Mouse (Mus musculus) gastrocnemius, postnatal 4 days (tissue): ENCODE measurements around the gene Lrrc45. TPM values are rescaled to one million over a fixed set of nuclear protein-coding genes. Genes with fewer than 3 reads are reported as not detected.
A peak's percentile ranks its signal among the peaks of the same experiment; 100 is the strongest.
"Not testable (repeated sequence)": the region's sequence is repeated elsewhere in the genome, so short reads cannot be mapped to it uniquely, and the experiment has no call there.

Source experiments
- DNase-seq, 2 experiments: peaks; one replicate each; pipeline ENCODE4 v3.0.0; 2021 to 2022; ENCODE audit warnings: low spot score in 2 of 2, mixed read lengths in 2 of 2
- long read RNA-seq, 2 experiments: library from polyadenylated mRNA; stranded (forward); transcript quantifications; one replicate each; pipeline ENCODE4 v2.0.0; 2021
- total RNA-seq, 2 experiments: library from RNA; stranded (reverse); gene quantifications; 2 replicates each; pipeline ENCODE4 v1.2.3; 2021

Lrrc45 gene
- total RNA-seq, result 10 to 100 TPM; 16.0 to 21.0 TPM
- long read RNA-seq, experiment 1, transcript Lrrc45-201 (18 exons, 2,492 nt), result major isoform, 13 of 28 reads
- long read RNA-seq, experiment 1, partial matches to known transcripts, result 1 of 28 reads
- long read RNA-seq, experiment 1, other reads (novel, unspliced or antisense), result 14 of 28 reads
- long read RNA-seq, experiment 2, transcript Lrrc45-201 (18 exons, 2,492 nt), result major isoform, 13 of 23 reads
- long read RNA-seq, experiment 2, partial matches to known transcripts, result 0 of 23 reads
- long read RNA-seq, experiment 2, other reads (novel, unspliced or antisense), result 10 of 23 reads

- DNase-seq, result peak; percentile 85 to 95
These were observed at the start of gene Lrrc45, which contains the start of gene Cenpx for GRCm38 (mm10) chr11:120713580-120714518. Lrrc45 (plus strand) TSS chr11:120713925. Cenpx (minus strand) TSS chr11:120713738.

GRCm38 (mm10) chr11:120665406-120665805 is 48.3 kb upstream of the Lrrc45 start:
- DNase-seq, result no peak

DNA sequence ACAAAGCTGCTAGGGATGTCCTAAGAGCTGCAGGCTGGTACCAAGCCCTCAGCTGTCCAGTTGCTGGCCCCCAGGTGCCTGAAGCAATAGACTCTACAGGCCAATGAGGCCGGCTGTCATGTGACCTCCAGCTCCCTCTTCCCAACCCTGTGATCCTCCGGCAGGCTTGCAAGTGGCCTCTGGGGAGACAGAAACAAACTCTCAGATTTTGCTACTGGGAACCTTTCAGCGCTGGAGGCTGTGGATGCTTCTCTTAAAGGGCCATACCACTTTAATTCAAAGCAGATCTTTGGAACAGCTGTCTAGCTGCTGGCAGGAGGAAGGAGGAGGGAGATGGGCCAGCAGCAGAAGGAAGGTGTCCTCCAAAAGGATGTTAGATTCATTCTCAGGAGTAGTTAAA is 47.1 kb upstream of the Lrrc45 start:
- no peak for DNase-seq

DNA sequence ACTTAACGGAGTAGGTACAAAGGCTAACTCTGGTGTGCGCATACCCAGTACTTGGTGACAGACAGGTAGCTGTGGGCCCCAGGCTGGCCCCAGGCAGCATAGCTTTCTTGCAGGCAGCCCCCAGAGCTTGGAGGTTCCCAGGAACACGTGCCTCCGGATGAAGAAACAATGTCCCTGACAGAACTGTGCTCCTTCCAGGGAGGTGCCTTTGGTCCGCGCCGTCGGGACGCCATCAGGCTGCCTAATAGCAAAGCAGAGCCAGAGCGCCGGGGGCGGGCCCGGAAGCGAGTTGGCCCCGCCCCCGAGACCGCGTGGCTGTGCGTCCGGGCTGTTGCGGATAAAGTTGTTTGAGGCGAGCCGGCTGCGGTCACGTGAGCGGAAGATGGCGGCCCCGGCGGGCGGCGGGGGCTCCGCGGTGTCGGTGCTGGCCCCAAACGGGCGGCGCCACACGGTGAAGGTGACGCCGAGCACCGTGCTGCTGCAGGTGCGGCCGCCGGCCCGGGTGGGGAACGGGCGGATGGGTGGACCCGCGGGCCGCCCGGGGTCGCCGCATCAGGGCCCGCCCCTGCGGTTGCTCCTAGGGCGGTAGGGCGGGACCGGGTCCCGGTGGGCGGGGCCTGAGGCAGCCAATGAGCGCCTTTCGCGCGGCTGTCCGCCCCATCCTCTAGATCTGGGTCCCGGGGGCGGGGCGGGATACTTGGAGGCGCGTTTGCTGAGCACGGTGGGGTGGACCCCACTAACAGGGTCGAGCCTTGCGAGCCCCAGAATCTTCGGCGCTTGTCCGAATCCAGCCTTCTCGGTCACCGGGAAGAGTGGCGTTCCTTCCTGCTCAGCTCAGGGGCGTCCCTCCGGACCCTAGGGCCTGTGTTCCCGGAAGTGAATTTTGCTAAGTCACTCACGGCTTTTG is 40.8 kb upstream of the Lrrc45 start, which contains the start of gene Aspscr1:
Gene Aspscr1, plus strand, starts transcription at position 287 of the 907 bp plus-strand sequence.
- peak; percentile 97 to 99 for DNase-seq

DNA sequence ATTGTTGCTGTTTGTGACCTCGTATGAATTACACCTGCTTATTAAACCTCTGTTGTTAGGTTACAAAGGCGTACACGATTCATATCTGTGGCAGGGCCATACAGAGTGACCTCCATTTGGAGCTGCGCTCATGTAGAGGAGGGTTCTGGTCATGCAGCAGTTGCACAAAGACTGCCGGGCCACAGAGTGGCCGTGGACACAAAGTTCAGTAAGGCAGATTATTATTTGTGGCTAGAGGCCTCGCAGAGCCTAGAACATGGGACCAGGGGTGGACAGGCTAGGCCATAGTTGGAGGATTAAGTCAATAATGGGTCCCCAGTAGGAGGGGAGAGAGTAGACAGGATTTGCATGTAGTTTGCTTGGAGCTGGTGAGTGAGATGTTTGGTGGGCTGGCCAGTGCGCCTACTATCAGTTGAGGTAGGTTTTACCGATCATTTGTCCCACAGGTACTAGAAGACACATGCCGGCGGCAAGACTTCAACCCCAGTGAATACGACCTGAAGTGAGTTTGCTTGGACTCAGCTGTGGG is 40.1 kb upstream of the Lrrc45 start:
- no peak for DNase-seq

DNA sequence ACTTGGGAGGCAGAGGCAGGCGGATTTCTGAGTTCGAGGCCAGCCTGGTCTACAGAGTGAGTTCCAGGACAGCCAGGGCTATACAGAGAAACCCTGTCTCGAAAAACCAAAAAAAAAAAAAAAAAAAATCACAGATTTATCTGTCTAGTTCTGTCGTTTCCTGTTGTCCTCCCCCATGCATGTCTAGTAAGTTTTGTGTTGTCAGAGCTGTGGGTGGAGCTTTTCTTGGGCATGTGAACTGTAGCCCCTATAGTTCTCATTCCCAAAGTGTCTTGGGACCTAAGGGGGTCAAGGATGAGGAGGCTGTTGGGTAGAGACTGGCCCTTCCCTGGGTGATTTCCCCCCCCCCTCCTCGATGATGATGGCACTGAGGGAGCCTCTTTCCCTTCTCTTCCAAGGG is 37.9 kb upstream of the Lrrc45 start:
- not testable (repeated sequence) for DNase-seq

- no peak for DNase-seq
These were observed 36.8 kb upstream of the Lrrc45 start for GRCm38 (mm10) chr11:120676951-120677350.

GRCm38 (mm10) chr11:120679909-120680308 is 33.8 kb upstream of the Lrrc45 start:
- no peak for DNase-seq

DNA sequence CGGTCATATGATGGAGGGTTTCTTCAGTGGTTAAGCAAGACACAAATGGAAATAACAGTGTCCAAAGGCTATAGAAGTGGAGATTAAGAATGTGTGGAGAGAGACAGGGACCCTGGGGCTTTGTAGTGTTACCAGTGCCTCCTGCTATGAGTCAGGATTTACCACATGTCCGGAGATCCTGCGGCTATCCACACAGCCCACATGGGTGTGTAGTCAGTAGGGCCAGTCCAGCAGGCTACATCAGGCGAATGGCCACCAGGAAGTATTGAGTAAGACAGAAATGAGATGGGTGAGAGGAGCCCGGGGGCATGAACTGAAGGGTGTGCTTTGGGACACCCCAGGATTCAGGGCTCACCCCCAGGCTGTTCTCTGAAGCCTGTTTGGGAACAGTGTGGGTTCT is 31.0 kb upstream of the Lrrc45 start:
- no peak for DNase-seq

DNA sequence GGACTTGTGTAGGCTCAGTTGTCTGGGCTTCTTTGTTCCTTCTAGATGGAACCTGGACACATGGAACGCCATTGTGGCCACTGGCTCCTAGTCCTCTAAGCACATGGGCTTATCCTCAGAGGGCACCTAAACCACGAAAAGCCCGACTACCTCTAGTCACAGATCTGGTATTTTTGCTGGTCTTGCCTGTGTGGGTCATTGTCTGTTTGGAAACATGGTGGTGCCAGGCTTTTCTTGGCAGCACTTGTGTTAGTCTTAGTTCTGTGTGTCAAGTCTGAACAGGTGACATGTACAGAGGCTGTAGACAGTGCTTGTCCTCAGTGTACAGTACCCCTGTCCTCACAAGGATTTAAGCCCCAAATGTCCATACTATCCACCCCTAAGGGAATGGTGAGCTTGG is 30.2 kb upstream of the Lrrc45 start:
- no peak for DNase-seq

DNA sequence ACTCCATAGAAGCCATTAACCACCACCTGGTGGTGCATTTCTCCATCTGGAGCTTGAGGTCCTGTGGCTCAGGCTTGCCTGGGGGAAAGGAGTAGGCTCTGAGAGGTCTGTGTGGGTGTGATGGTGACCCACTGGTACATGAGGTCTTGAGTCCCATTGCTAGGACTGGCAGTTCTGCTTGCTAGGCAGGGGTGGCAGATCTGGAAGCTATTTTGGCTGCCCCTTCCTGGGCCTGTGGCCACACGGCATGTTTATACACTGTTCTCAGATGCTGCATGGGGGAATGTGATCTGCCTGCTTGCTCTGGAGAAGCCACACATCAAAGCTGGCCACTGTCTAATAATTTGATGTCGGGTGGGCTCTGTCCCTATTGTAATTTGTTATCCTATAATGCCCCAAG is 29.6 kb upstream of the Lrrc45 start:
- no peak for DNase-seq

GRCm38 (mm10) chr11:120684660-120685059 is 29.1 kb upstream of the Lrrc45 start:
- no peak for DNase-seq

DNA sequence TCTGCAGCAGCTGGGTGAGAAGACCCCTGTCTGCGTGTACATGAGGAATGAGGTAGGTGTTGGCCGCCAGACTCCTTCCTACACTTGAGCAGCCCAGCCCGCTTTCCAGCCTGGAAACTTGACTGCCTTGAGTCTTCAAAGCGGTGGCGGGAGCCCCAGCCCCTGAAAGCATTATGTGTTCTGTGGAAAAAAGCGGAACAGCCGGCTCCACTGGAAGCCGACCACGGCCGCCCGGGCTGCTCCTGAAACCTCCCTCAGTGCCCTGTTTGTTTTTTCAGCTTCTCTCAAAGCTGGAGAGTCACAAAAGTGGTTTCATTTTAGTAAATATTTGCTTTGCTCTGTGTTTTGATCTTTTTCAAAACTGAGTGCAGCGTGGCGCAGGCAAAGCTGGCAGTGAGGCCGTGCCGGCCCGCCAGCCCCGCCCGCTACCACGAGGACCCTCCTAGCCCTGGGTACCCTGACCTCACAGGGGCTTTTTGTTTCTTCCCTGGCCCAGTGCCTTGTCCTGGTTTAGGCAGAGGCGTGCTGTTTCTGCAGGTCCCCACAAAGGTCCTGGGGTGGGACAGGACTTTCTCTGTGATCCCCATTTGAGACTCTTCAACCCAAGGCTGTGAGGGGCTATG is 27.0 kb upstream of the Lrrc45 start:
- DNase-seq, result no peak

- no peak for DNase-seq
These were observed 24.4 kb upstream of the Lrrc45 start for GRCm38 (mm10) chr11:120689365-120689764.

GRCm38 (mm10) chr11:120692471-120693011 is 21.2 kb upstream of the Lrrc45 start:
- DNase-seq, result no peak

- no peak for DNase-seq
These were observed 20.3 kb upstream of the Lrrc45 start for GRCm38 (mm10) chr11:120693461-120693860.

DNA sequence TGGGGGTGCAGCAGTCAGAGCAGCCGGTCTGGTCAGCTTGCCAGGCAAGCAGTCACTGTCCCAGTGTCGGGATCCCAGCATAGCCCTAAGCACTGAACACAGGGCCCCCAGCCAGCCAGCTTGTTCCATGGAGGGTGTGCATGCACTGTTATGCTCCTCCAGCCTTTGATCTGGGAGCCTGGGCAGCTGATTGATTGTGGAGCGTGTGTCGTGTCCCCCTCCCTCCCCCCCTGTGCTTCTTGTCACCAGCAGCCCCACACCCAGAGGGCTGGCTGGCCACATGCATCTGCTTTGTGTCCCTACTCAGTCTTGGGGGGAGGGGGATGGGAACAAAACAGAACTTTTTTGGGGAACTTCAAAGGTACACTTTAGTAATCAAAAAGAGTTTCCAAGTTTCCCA is 18.5 kb upstream of the Lrrc45 start:
- DNase-seq, result no peak

- DNase-seq, result no peak
These were observed 18.1 kb upstream of the Lrrc45 start for GRCm38 (mm10) chr11:120695641-120696040.

- DNase-seq, result no peak
These were observed 17.2 kb upstream of the Lrrc45 start for GRCm38 (mm10) chr11:120696568-120696967.

DNA sequence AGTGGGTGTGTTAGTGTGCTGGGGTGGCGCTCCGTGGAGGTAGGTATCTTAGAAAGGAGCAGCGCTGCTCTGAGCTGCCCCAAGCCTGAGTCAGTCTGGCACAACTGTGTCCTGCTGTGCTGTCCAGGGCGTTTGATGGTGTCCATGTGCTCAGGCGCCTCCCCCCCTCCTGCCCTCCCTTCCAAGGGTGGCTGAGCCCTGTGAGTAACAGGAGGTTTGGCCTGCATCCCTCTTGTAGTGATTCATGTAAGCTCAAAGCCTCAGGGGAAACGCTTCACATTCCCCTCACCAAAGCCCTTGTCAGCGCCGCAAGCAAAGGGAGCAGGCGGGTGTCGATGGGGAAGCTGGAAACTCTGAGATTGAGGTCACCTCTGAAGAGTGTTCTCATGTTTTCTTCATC is 16.0 kb upstream of the Lrrc45 start:
- DNase-seq, result no peak
